Comparison of ENCODE assay signal across 26 mouse cellular contexts in the genomic region with DNA sequence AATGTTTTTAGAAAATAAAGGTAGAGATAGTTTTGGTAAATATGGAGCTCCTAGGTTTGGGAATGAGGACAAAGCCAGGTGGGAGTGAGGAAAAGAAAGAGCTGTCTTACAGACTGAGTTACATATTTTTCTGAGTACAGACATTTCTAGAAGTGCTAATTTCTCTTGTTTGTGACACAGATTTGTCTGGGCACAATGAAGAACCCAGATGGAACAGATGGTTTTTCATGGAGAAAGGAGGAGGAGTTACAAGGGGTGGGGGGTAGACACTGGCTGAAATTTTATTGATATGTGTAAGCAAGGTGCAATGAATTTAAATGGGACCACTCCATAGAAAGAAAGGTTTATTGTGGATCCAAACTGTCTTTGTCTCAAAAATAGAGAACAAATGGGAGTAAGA.
DNase-seq lines count a peak whose midpoint lies in the region; ATAC-seq lines count a peak whose summit lies in the region.
"Had no signal": no experiment of that assay in that cellular context is flagged by ENCODE, and none has a peak within 500 bp of the region (broad histone marks: within the 10 kb centered on the region; RNA-seq: fewer than 3 reads in every experiment).

No protein-coding gene starts in this region.

- no peaks in the 10 kb centered on the region; the same call in 1 of the 2 replicates for H3K36me3 ChIP-seq in forebrain, embryonic 16.5 days (ENCODE audit: control insufficient read depth, insufficient read depth)
- peaks cover 5% of the 10 kb centered on the region; the same call in 1 of the 2 replicates for H3K36me3 ChIP-seq in intestine, embryonic 15.5 days
- H3K36me3 ChIP-seq in midbrain, embryonic 15.5 days (replicated peaks) = peaks cover 12% of the 10 kb centered on the region

- no peak overlapping the region for H3K4me3 ChIP-seq in forebrain, embryonic 16.5 days (replicated peaks; ENCODE audit: low read length)
- H3K4me3 ChIP-seq in intestine, embryonic 15.5 days (replicated peaks) = no peak overlapping the region
- no peak overlapping the region for H3K4me3 ChIP-seq in midbrain, embryonic 15.5 days
- H3K4me3 ChIP-seq: heart, embryonic 13.5 days; kidney, embryonic 15.5 days; liver, embryonic 12.5 days; myocyte; neural tube, embryonic 12.5 days; stomach, embryonic 15.5 days had no signal

- no peak overlapping the region for H3K27ac ChIP-seq in forebrain, embryonic 16.5 days (ENCODE audit: low read length)
- H3K27ac ChIP-seq in intestine, embryonic 15.5 days = no peak overlapping the region
- H3K27ac ChIP-seq in midbrain, embryonic 15.5 days = no peak overlapping the region
- H3K27ac ChIP-seq: heart, embryonic 13.5 days; hindbrain, embryonic 14.5 days; kidney, embryonic 15.5 days; liver, embryonic 12.5 days; neural tube, embryonic 12.5 days; stomach, embryonic 15.5 days had no signal

- peak; percentile 76 for ATAC-seq in frontal cortex, adult (ENCODE audit: low TSS enrichment)
- ATAC-seq in forebrain, embryonic 16.5 days = peak; percentile 70
- ATAC-seq in intestine, embryonic 15.5 days = no peak
- ATAC-seq in midbrain, embryonic 15.5 days (replicated peaks) = no peak
- ATAC-seq: liver, embryonic 12.5 days had no signal

- H3K9ac ChIP-seq in forebrain, embryonic 16.5 days (replicated peaks; ENCODE audit: low read depth, low read length) = no peak overlapping the region
- no peak overlapping the region for H3K9ac ChIP-seq in intestine, embryonic 15.5 days
- H3K9ac ChIP-seq in midbrain, embryonic 15.5 days = no peak overlapping the region
- H3K9ac ChIP-seq: heart, embryonic 13.5 days; hindbrain, embryonic 14.5 days; kidney, embryonic 15.5 days; liver, embryonic 12.5 days; liver, postnatal 0 days; neural tube, embryonic 12.5 days; stomach, embryonic 15.5 days had no signal

- peak; percentile 37 for DNase-seq in cerebellum, adult 8-10 months
- DNase-seq in cerebellum, postnatal 4 days (ENCODE audit: low spot score in 2 of 2) = no peak
- no peak for DNase-seq in frontal cortex, postnatal 25 days (ENCODE audit: low spot score in 2 of 2)
- DNase-seq in brain, adult 2 months (ENCODE audit: low read depth, low spot score) = peak; percentile 83
- DNase-seq: adrenal gland, postnatal 36 days; gastrocnemius, postnatal 10 days; heart, postnatal 10 days; kidney, adult 11 months; kidney, postnatal 36 days; layer of hippocampus, postnatal 36 days; left cerebral cortex, postnatal 4 days; liver, postnatal 0 days; lung, postnatal 36 days; thymus, postnatal 25 days had no signal

- no peaks in the 10 kb centered on the region for H3K27me3 ChIP-seq in forebrain, embryonic 16.5 days (replicated peaks; ENCODE audit: control insufficient read depth, insufficient read depth, low read length)
- H3K27me3 ChIP-seq in intestine, embryonic 15.5 days (replicated peaks) = no peaks in the 10 kb centered on the region
- H3K27me3 ChIP-seq in midbrain, embryonic 15.5 days (replicated peaks) = no peaks in the 10 kb centered on the region
- H3K27me3 ChIP-seq: heart, embryonic 13.5 days; kidney, embryonic 15.5 days; liver, embryonic 12.5 days; neural tube, embryonic 12.5 days; stomach, embryonic 15.5 days had no signal

- H3K9me3 ChIP-seq in forebrain, embryonic 16.5 days (ENCODE audit: control insufficient read depth, low read length) = no peaks in the 10 kb centered on the region
- no peaks in the 10 kb centered on the region for H3K9me3 ChIP-seq in intestine, embryonic 15.5 days
- H3K9me3 ChIP-seq in midbrain, embryonic 15.5 days = no peaks in the 10 kb centered on the region
- H3K9me3 ChIP-seq: heart, embryonic 13.5 days; kidney, embryonic 15.5 days; liver, embryonic 12.5 days; neural tube, embryonic 12.5 days; stomach, embryonic 15.5 days had no signal

- H3K4me1 ChIP-seq in forebrain, embryonic 16.5 days (replicated peaks; ENCODE audit: control insufficient read depth, insufficient read depth, low read length) = no peaks in the 10 kb centered on the region
- no peaks in the 10 kb centered on the region for H3K4me1 ChIP-seq in intestine, embryonic 15.5 days (replicated peaks)
- no peaks in the 10 kb centered on the region for H3K4me1 ChIP-seq in midbrain, embryonic 15.5 days
- H3K4me1 ChIP-seq: heart, embryonic 13.5 days; kidney, embryonic 15.5 days; liver, embryonic 12.5 days; neural tube, embryonic 12.5 days had no signal

- H3K4me2 ChIP-seq in forebrain, embryonic 16.5 days (ENCODE audit: low read length) = no peak overlapping the region
- H3K4me2 ChIP-seq in intestine, embryonic 15.5 days (replicated peaks) = no peak overlapping the region
- H3K4me2 ChIP-seq in midbrain, embryonic 15.5 days = no peak overlapping the region
- H3K4me2 ChIP-seq: heart, embryonic 13.5 days; hindbrain, embryonic 14.5 days; kidney, embryonic 15.5 days; liver, embryonic 12.5 days; midbrain, embryonic 11.5 days; neural tube, embryonic 12.5 days; stomach, embryonic 15.5 days had no signal

Comparison
In these comparisons a context has a peak if more than half of its experiments do, and no peak if none do; other contexts are left out.
1. DNase-seq: peak in cerebellum, adult 8-10 months (single experiment) and brain, adult 2 months (single experiment); none in cerebellum, postnatal 4 days (0 of 2) and frontal cortex, postnatal 25 days (0 of 2).
2. ATAC-seq: peak in frontal cortex, adult (single experiment) and forebrain, embryonic 16.5 days (single experiment); none in intestine, embryonic 15.5 days (single experiment) and midbrain, embryonic 15.5 days (single experiment).